Mouse (Mus musculus) CD4-positive, CD25-positive, alpha-beta regulatory T cell, adult 2 months (primary cell): ENCODE measurements around the gene Zxdc.

Experiments
- DNase-seq: peaks from one replicate; pipeline ENCODE4 v3.0.0-alpha.2; 2012; ENCODE audit warnings: low read depth, low spot score

Zxdc gene

GRCm38 (mm10) chr6:90368976-90369724, at the start of gene Zxdc:
Gene Zxdc, plus strand, starts transcription at chr6:90369492.
- peak; percentile 99 for DNase-seq

DNA sequence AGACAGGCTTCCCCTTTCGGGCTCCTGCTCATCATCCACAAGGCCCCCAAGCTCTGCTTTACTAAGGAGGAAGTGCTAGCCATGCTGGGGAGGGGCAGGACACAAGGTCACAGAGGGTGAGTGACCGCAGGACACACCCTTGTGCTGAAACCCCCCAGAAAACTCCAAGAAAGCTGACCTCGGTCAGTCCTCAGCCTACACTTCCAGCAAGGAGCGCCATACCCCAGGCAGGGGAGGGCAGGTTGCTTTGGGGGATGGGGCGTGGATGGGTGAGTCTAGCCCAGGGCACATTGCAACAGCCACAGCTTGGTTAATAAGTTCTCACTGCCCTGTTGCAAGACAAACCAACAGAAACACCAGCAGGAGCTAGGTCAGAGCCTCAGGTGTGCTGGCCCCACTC, 48.9 kb upstream of the Zxdc start:
- DNase-seq, result no peak

DNA sequence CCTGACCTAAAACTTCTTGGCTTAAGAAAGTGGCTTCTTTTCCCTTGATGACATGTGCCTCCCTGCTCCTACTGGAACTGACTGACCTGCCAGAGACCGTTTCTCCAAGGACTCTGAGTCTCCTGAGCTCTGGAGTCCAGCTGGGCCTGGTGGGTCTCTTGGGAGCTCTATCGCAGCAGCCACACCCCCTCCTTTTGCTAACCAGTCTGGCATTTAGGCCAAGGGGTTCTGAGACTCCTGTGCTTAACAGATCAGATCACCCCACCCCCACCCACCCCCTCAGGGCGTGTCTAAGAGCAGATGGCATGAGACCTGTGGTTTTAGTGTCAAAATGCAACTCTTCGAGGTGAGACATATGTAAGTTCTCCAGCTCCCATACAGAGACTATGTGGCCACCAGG, 47.5 kb upstream of the Zxdc start:
- DNase-seq, result no peak

DNA sequence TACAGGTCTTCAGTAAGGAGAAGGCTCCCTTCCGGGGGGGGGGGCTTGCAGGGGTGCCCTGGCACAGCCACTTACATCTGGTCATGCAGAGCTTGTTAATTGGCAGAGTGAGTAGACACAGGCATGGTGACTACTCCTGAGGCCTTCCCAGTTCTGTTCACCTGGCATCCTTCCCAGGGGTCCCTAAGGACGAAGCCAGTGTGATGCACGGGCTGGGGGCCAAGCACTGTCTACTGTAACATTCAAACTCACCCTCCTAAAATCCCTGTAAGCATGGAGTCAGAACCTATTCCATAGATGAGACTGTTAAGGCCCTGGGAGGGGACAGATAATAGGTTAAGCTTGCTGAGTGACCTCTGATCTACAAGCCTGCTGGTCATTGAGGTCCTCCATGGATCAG, 45.3 kb upstream of the Zxdc start:
- DNase-seq, result no peak

DNA sequence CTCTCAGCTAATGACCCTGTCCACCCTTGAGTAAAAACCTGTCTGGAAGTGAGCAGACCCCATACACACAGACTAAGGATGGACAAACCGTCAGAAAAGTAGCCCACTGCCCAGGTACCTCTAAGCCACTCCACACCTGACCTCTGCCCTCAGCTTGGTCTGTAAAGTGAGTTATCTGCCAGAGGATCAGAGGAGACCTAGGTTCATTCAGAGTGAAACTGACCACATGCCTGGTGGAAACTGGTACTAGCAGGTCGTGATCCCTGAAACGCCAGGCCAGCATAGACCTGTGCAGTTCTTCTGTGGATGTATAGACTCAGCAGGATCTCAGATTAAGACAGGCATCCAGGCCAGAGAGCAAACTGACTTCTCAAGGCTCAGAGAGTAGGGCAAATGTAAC, 44.8 kb upstream of the Zxdc start:
- DNase-seq, result no peak

- DNase-seq, result no peak
Measured at GRCm38 (mm10) chr6:90324991-90325390, 44.3 kb upstream of the Zxdc start, which contains the start of gene Chst13. Gene Chst13, minus strand, starts transcription at chr6:90325185.

DNA sequence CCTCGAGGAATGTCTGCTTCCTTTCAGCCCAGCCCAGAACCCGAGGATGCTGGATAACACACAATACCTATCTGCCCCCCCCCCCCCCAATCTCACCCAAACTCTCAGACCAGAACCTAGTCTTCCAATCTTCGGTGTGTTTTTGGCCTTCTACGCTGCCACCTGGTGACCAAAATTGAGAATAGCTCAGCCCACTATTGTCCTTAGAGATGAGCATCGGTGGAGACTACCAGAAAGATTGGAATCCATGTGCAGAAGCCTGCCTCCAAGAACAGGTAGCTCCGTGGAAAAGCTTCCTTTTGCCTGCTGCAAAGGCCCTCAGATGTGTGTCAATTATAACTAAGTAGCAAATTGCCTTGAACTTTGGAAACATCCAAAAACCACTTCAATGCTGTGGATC, 41.6 kb upstream of the Zxdc start:
- DNase-seq, result peak; percentile 6

- no peak for DNase-seq
Measured at GRCm38 (mm10) chr6:90329953-90330352, 39.3 kb upstream of the Zxdc start.

DNA sequence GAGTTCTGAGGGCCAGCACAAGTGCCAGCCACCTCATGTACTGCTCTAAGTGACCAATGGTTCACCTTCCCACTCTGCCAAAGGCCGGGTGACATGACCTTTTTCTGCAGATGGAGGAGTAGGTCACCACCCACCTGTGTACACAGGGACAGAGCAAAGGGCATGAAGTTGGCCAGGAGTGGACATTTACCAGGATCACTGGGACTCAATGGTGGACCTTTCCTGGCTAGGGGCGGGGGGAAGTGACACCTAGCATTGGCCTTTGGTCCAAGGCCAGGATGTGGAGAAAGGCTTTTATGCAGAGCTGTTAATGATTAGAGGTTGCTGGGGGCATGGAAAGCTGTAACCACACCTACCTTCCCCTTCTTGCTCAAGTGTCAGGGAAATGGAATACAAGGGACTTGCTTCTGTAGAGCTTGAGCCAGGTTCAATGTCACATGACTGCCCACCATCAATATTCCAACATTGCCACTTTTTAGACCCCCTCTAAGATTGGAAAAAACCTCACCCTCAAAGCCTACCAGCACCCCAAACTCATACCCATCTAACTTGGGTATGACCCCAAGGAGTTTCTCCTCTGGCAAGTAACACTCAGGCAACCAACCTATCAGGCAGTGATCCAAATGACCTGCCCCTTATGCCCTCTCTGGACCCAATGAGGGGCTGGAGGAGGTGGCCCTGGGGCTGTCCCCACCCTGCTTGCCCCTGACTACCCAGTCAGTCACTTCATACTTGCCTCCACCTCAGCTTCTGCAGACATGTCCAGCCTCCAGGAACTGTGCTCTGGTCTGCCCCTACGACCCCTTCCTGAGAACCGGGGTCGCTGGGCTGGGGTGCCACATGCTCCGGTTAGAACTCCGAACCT, 36.5 kb upstream of the Zxdc start, which contains the start of gene Uroc1:
Uroc1 (plus strand) TSS at position 724 of the 865 bp plus-strand sequence.
- no peak for DNase-seq

DNA sequence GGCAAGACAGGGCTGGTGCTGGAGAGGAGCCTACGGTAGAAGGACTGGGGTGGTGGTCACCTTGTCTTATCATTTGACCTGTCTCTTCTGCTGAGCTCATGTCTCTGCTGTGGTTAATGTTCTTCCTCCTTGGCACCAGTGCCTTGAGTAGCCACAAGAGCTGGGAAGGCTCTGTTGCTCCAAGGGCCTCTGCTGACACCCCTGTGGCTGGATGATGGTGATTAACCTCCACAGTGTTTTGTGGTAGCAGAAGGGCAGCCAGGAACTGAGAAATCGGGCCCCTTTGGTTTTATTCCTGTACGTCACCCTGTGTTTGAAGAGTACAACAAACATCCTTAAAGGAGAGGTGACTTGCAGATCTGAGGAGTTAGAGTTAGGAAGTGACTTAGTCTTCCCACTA, 35.0 kb upstream of the Zxdc start:
- no peak for DNase-seq

DNA sequence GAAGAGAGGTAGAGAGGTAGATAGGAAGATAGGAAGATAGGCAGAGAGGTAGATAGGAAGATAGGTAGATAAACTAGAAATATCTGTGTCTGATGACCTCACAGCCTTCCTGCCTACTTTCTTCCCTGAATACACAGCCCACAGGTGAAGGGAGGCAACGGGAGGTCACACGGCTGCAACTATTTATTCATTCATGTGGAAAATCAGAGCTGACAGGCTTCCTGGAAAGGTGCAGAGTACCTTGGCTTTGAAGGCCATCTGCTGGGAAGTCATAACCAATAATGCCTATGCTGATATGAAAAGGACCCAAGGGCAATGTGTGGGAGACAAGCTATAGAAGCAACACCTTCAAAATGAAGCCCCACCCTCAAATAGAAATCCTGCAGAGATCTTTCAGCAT, 26.9 kb upstream of the Zxdc start:
- DNase-seq, result no peak

- no peak for DNase-seq
Measured at GRCm38 (mm10) chr6:90347183-90347582, 22.1 kb upstream of the Zxdc start.

- no peak for DNase-seq
Measured at GRCm38 (mm10) chr6:90348500-90348899, 20.8 kb upstream of the Zxdc start.

GRCm38 (mm10) chr6:90350011-90350410, 19.3 kb upstream of the Zxdc start:
- no peak for DNase-seq

DNA sequence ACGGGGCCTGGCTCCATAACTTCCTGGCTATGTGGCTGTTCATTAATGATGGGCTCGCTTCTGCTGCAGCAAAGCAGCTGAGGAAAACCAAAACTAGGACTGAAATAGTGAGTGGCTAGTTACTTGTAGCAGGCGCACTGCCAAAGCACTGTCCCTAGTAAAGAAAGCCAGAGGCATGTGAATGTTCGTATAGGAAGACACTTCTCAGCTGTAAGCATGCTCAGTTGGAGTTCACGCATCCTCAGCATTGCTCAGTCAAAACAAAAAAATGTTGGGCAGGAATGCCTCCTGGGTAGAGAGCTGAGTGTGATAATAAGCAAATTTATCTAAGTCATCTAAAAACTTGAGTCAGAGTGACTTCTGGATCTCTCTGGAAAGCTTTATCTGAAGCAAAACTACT, 11.2 kb upstream of the Zxdc start:
- DNase-seq, result no peak

GRCm38 (mm10) chr6:90359445-90359844, 9.8 kb upstream of the Zxdc start:
- no peak for DNase-seq

DNA sequence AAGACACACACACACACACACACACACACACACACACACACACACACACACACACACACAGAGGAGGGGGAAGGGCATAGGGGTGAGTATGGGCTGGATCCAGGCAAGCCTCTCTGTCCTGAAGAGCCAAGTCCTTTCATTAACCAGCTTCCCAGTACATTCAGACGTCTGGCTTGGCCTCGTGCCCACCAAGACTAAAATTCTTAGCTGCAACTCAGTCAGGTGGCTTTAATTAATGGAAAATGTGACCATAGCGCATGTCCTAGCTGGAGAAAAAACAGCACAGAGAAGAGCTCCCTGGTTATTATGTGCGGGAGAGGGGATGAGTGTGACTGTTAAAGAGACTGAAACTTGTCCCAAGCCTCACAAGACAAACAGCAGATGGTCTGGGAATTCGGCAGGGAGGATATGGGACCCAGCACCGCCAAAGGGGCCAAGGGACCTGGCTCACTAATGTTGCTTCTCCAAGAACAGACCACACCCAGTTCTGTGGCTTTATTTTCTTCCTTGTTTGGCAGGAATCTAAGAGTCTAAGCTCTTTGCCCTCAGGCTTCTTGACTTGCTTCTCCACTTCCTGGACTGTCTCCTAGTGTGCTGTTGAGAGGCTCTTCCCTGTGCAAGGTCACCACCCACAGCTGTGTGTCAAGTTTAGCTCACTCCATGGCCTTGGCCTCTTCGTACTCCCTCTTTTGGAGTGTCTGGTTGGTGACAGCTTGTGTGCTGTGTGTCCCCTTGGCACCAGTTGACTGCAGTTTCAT, 9.1 kb upstream of the Zxdc start:
- no peak for DNase-seq

GRCm38 (mm10) chr6:90360922-90361614, 8.2 kb upstream of the Zxdc start:
- DNase-seq, result no peak

- no peak for DNase-seq
Measured at GRCm38 (mm10) chr6:90363301-90363700, 6.0 kb upstream of the Zxdc start.

DNA sequence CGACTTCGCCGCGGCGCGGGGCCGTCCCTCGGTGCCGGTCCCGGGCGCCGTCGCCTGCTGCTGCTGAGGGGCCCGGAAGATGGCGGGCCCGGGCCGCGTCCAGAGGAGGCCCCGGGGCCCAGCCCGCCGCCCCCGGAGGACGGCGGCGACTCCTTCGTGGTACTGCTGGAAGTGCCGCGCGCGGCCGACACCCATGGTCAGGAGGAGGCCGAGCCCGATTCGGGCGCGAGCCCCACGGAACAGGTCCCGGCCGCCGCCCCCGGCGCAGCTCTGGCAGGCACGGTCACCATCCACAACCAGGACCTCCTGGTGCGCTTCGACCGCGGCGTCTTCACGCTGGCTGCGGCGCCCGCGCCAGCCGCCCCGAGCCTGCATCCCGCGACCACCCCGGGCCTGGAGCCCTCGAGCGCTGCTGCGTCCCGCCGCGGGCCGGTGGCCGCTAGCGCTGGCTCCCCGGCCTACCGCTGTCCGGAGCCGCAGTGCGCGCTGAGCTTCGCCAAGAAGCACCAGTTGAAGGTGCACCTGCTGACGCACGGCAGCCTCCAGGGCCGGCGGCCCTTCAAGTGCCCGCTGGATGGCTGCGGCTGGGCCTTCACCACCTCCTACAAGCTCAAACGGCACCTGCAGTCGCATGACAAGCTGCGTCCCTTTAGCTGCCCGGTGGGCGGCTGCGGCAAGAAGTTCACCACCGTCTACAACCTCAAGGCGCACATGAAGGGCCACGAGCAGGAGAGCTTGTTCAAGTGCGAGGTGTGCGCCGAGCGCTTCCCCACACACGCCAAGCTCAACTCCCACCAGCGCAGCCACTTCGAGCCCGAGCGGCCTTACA, 647 bp downstream of the Zxdc start:
- peak; percentile 49 for DNase-seq

DNA sequence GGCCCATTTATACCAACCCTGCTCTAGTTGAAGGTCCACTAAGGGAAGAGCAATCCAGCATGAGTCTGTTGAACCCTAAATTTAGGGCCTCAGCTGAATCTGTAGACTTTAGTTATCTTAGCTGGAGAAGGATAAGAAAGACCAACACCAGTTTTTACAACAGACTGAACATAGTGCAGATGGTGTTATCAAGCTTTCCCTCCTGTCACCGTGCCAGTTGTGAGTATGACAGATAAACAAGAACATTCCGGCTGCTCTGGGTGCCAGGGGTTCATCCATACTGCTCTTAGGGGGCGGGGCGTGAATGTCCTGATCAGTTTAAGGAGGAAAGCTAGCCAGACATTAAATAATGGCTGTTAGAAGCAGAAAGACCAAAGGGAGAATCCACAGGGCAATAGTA, 5.4 kb downstream of the Zxdc start:
- DNase-seq, result no peak
